Mouse (Mus musculus) lung, embryonic 15.5 days (tissue): ENCODE measurements around the gene Gne. TPM values are rescaled to one million over a fixed set of nuclear protein-coding genes. Genes with fewer than 3 reads are reported as not detected.

Experiments
- ATAC-seq: fragments of 200-750 bp; cut with Nextera tagmentation; 2 replicates; pipeline ENCODE4 v1.8.0; 2017; ENCODE audit warnings: moderate number of reproducible peaks, borderline replicate concordance; ENCODE audit not compliant: low FRiP score, low TSS enrichment; ENCODE audit errors: extremely low read depth
- H3K27ac ChIP-seq: fragments of 300-500 bp; sonication (generic); 2 replicates; pipeline ENCODE4 v1.5.1; 2015; ENCODE audit warnings: moderate library complexity, mild to moderate bottlenecking, inconsistent platforms
- H3K27me3 ChIP-seq: fragments of 300-500 bp; sonication (generic); 2 replicates; pipeline ENCODE4 v1.6.1; 2015; ENCODE audit warnings: inconsistent platforms
- H3K36me3 ChIP-seq: fragments of 300-500 bp; sonication (generic); 2 replicates; pipeline ENCODE4 v1.6.1; 2015; ENCODE audit warnings: inconsistent platforms
- H3K4me1 ChIP-seq: fragments of 300-500 bp; sonication (generic); 2 replicates; pipeline ENCODE4 v1.6.1; 2015; ENCODE audit warnings: inconsistent platforms
- H3K4me2 ChIP-seq: fragments of 300-500 bp; sonication (generic); 2 replicates; pipeline ENCODE4 v1.6.1; 2015; ENCODE audit warnings: inconsistent platforms, mild to moderate bottlenecking, moderate library complexity
- H3K4me3 ChIP-seq: fragments of 300-500 bp; sonication (generic); 2 replicates; pipeline ENCODE4 v1.5.1; 2015; ENCODE audit warnings: mild to moderate bottlenecking, inconsistent platforms
- H3K9ac ChIP-seq: fragments of 300-500 bp; sonication (generic); 2 replicates; pipeline ENCODE4 v1.6.1; 2015; ENCODE audit warnings: inconsistent platforms
- H3K9me3 ChIP-seq: fragments of 300-500 bp; sonication (generic); 2 replicates; pipeline ENCODE4 v1.6.1; 2016; ENCODE audit warnings: inconsistent platforms
- WGBS: fragments of 180-500 bp; shearing (Covaris S2); methylation state at CpG from one replicate; pipeline ENCODE4 v1.1.7; 2015; 5-methylcytosine and 5-hydroxymethylcytosine counted together
- polyA plus RNA-seq: library from polyadenylated mRNA; unstranded; fragments of >200 nt; fragmentation: Nextera tagmentation; extraction: Ambion mirVana; gene quantifications from 2 replicates; pipeline ENCODE4 v1.2.1, GENCODE M21; 2015

Gene Gne
- polyA plus RNA-seq, 1 experiment from 2014 or later = 43.1 TPM

DNA sequence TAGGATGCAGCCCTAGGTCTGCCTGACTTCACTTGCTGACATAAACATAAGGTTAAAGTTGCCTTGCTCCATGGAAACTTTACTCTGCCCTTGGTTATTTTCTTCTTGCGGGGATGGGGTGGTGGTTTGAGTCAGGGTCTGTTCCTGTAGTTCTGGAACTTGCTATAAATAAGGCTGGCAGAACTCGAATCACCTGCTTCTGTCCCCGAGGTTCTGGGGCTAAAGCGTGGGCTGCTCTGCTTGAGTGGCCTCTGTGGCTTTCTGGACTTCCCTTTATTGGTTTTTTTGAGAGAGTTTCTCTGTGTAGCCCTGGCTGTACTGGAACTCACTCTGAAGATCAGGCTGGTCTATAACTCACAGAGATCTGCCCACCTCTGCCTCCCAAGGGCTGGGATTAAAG is 67.9 kb downstream of the Gne start:
- Histone ChIP-seq H3K27ac (no peak overlapping the region), H3K4me2 (no peak overlapping the region), H3K27me3 (no peaks in the 10 kb centered on the region), H3K9me3 (no peaks in the 10 kb centered on the region), H3K36me3 (peaks cover 29% of the 10 kb centered on the region), H3K4me1 (peaks cover 20% of the 10 kb centered on the region), H3K4me3 (no peak overlapping the region), H3K9ac (no peak overlapping the region)
- ATAC-seq = no peak
- WGBS = 92% methylated on average over 4 of the region's 4 CpGs

- 21% methylated on average over 11 of the region's 11 CpGs for WGBS
- Histone ChIP-seq H3K9ac (peak overlapping the region; percentile 95), H3K4me3 (peak overlapping the region; percentile 94), H3K9me3 (no peaks in the 10 kb centered on the region), H3K36me3 (peaks cover 3% of the 10 kb centered on the region; the same call in 1 of the 2 replicates), H3K4me1 (peaks cover 20% of the 10 kb centered on the region), H3K27ac (no peak overlapping the region), H3K4me2 (peak overlapping the region; percentile 88), H3K27me3 (no peaks in the 10 kb centered on the region)
- ATAC-seq = no peak
Measured at GRCm38 (mm10) chr4:44013391-44014070, 70.4 kb downstream of the Gne start.

GRCm38 (mm10) chr4:44012376-44013367 is 71.3 kb downstream of the Gne start:
- peak overlapping the region; percentile 95 for H3K9ac ChIP-seq
- WGBS = under 1% methylated on average over 77 of the region's 77 CpGs
- peak overlapping the region; percentile 88 for H3K4me2 ChIP-seq
- H3K4me3 ChIP-seq = peak overlapping the region; percentile 94
- H3K4me1 ChIP-seq = peaks cover 20% of the 10 kb centered on the region
- H3K36me3 ChIP-seq = no peaks in the 10 kb centered on the region
- H3K27me3 ChIP-seq = no peaks in the 10 kb centered on the region
- H3K27ac ChIP-seq = peak overlapping the region; percentile 73
- peak; percentile 99 for ATAC-seq
- no peaks in the 10 kb centered on the region for H3K9me3 ChIP-seq

DNA sequence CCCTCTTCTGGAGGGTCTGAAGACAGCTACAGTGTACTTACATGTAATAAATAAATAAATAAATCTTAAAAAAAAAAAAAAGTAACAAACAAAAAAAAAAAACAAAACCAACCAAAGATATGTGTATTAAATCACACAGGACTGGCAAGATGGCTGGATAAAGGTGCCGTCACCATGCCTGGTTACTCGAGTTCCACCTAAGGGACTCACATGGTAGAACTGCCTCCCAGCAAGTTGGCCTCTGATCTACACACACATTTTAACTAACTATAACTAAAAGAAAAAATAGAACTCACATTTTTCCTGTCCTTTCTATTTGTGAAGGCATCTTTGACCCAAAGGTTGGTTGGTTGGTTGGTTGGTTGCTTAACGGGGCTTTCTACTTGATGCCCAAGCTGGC is 72.2 kb downstream of the Gne start:
- Histone ChIP-seq H3K4me3 (peak overlapping the region; percentile 94), H3K4me2 (peak overlapping the region; percentile 88), H3K27ac (0 out of 2 replicates have a peak overlapping the region, but pooled peaks have one; percentile 41), H3K9me3 (no peaks in the 10 kb centered on the region), H3K27me3 (no peaks in the 10 kb centered on the region), H3K9ac (peak overlapping the region; percentile 43), H3K4me1 (peaks cover 20% of the 10 kb centered on the region), H3K36me3 (no peaks in the 10 kb centered on the region)
- no peak for ATAC-seq
- 72% methylated on average over 3 of the region's 3 CpGs for WGBS

DNA sequence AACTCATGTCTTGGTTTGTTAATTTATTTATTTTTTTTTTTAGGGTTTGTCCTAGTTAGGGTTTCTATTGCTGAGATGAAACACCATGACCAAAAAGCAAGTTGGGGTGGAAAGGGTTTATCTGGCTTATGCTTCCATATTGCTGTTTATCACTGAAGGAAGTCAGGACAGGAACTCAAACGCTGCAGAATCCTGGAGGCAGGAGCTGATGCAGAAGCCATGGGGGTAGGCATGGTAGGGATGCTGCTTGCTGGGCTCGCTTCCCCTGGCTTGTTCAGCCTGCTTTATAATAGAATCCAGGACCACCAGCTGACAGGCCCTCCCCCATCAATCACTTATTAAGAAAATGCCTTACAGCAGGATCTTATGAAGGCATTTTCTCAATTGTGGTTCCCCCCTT is 73.1 kb downstream of the Gne start:
- Histone ChIP-seq H3K36me3 (no peaks in the 10 kb centered on the region), H3K4me2 (no peak overlapping the region), H3K9me3 (no peaks in the 10 kb centered on the region), H3K4me1 (peaks cover 20% of the 10 kb centered on the region), H3K9ac (no peak overlapping the region), H3K27ac (no peak overlapping the region), H3K4me3 (no peak overlapping the region), H3K27me3 (no peaks in the 10 kb centered on the region)
- no peak for ATAC-seq
- 47% methylated on average over 2 of the region's 2 CpGs for WGBS

- Histone ChIP-seq H3K27ac (no peak overlapping the region), H3K9me3 (no peaks in the 10 kb centered on the region), H3K36me3 (no peaks in the 10 kb centered on the region), H3K9ac (no peak overlapping the region), H3K27me3 (no peaks in the 10 kb centered on the region), H3K4me3 (no peak overlapping the region), H3K4me2 (no peak overlapping the region), H3K4me1 (peaks cover 20% of the 10 kb centered on the region)
- 90% methylated on average over 1 of the region's 1 CpGs for WGBS
- no peak for ATAC-seq
Measured at GRCm38 (mm10) chr4:44010176-44010575, 73.8 kb downstream of the Gne start.

- no peak for ATAC-seq
- H3K27me3 ChIP-seq = no peaks in the 10 kb centered on the region
- H3K9ac ChIP-seq = no peak overlapping the region
- WGBS = 62% methylated on average over 3 of the region's 3 CpGs
- H3K4me2 ChIP-seq = no peak overlapping the region
- no peak overlapping the region for H3K27ac ChIP-seq
- no peak overlapping the region for H3K4me3 ChIP-seq
- H3K36me3 ChIP-seq = no peaks in the 10 kb centered on the region
- H3K9me3 ChIP-seq = no peaks in the 10 kb centered on the region
- no peaks in the 10 kb centered on the region for H3K4me1 ChIP-seq
Measured at GRCm38 (mm10) chr4:44004623-44005409, 79.2 kb downstream of the Gne start.

- no peak within 1 kb of the TSS for H3K4me2 ChIP-seq
- no peaks in the 10 kb centered on the region for H3K4me1 ChIP-seq
- no peak within 1 kb of the TSS for H3K4me3 ChIP-seq
- WGBS = 81% methylated on average over 5 of the region's 5 CpGs
- H3K9ac ChIP-seq = no peak within 1 kb of the TSS
- ATAC-seq = no peak; the same call in 1 of the 2 replicates
- no peaks in the 10 kb centered on the region for H3K36me3 ChIP-seq
- H3K27me3 ChIP-seq = no peaks in the 10 kb centered on the region
- H3K27ac ChIP-seq = no peak within 1 kb of the TSS
- no peaks in the 10 kb centered on the region for H3K9me3 ChIP-seq
Measured at GRCm38 (mm10) chr4:44004126-44004525, 79.9 kb downstream of the Gne start, which contains the start of gene Clta. TSS of gene Clta (plus strand) at chr4:44004452.

- Histone ChIP-seq H3K9me3 (no peaks in the 10 kb centered on the region), H3K4me3 (no peak overlapping the region), H3K9ac (no peak overlapping the region), H3K4me2 (no peak overlapping the region), H3K36me3 (no peaks in the 10 kb centered on the region), H3K27me3 (no peaks in the 10 kb centered on the region), H3K27ac (no peak overlapping the region), H3K4me1 (no peaks in the 10 kb centered on the region)
- ATAC-seq = no peak
- WGBS = 58% methylated on average over 6 of the region's 6 CpGs
Measured at GRCm38 (mm10) chr4:44003622-44004021, 80.4 kb downstream of the Gne start.

- 42% methylated on average over 2 of the region's 2 CpGs for WGBS
- Histone ChIP-seq H3K4me3 (no peak overlapping the region), H3K4me1 (no peaks in the 10 kb centered on the region), H3K4me2 (no peak overlapping the region), H3K9me3 (no peaks in the 10 kb centered on the region), H3K27ac (no peak overlapping the region), H3K9ac (no peak overlapping the region), H3K36me3 (no peaks in the 10 kb centered on the region), H3K27me3 (no peaks in the 10 kb centered on the region)
- no peak for ATAC-seq
Measured at GRCm38 (mm10) chr4:43994342-43994741, 89.6 kb downstream of the Gne start.

DNA sequence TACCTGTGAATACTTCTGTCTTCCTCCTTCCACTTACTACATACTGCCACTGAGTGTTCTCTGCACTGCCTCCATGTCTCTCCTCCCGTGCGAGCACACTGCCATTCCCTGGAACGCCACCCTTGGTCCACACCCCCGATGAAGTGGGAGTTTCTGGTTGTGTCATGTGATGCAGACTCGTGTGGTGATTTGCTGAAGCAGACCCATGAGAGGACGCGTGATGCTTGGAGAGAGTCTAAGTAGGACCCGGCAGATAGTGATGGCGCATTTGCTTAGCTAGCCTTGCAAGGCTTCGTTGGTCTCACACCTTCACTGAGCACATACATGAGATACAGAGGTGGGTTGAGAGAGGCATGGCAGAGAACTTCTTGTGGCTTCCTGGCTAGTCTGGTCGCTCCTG is 90.9 kb downstream of the Gne start:
- no peaks in the 10 kb centered on the region for H3K36me3 ChIP-seq
- H3K27ac ChIP-seq = no peak overlapping the region
- no peaks in the 10 kb centered on the region for H3K9me3 ChIP-seq
- 91% methylated on average over 11 of the region's 11 CpGs for WGBS
- no peak overlapping the region for H3K4me2 ChIP-seq
- no peaks in the 10 kb centered on the region for H3K4me1 ChIP-seq
- H3K9ac ChIP-seq = no peak overlapping the region
- no peaks in the 10 kb centered on the region for H3K27me3 ChIP-seq
- no peak overlapping the region for H3K4me3 ChIP-seq
- ATAC-seq = no peak
